Mouse (Mus musculus) cerebellum, adult 2 months (tissue): ENCODE results near the gene Atad2b.

Experiments used
- CTCF ChIP-seq: fragments of 200-500 bp; IDR thresholded peaks from 2 replicates; pipeline ENCODE4 v1.5.1; 2011; ENCODE audit warnings: low read depth, mild to moderate bottlenecking, control low read depth, low read length, moderate library complexity, borderline replicate concordance; ENCODE audit not compliant: insufficient read depth
- POLR2A ChIP-seq: fragments of 200-500 bp; IDR thresholded peaks from 2 replicates; pipeline ENCODE4 v1.6.1; 2011; ENCODE audit warnings: low read length, control low read depth, borderline replicate concordance; ENCODE audit not compliant: insufficient read depth

- TF ChIP-seq POLR2A (no peak), CTCF (no peak)
These were observed 27.9 kb upstream of the Atad2b start for GRCm38 (mm10) chr12:4889251-4889650.
